Mouse (Mus musculus) testis, postnatal 14 days (tissue): ENCODE data around the gene Srrt.

Source experiments
- DNase-seq: peaks from one replicate; pipeline ENCODE4 v3.0.0; 2021; ENCODE audit warnings: low spot score

Gene Srrt

GRCm38 (mm10) chr5:137263897-137264720 is 43.4 kb downstream of the Srrt start:
- no peak for DNase-seq
